Mouse (Mus musculus): Measurements from ENCODE around the gene Tpgs1. TPM values are rescaled to one million over a fixed set of nuclear protein-coding genes. Genes with fewer than 3 reads are reported as not detected.

The Tpgs1 gene
- polyA plus RNA-seq, 3 experiments from 2014 or later, result 15.9 to 25.7 (median 17.5) TPM

- ATAC-seq, result peak; percentile 30
These were observed 448 bp downstream of the Tpgs1 start for GRCm38 (mm10) chr10:79669576-79670057.

DNA sequence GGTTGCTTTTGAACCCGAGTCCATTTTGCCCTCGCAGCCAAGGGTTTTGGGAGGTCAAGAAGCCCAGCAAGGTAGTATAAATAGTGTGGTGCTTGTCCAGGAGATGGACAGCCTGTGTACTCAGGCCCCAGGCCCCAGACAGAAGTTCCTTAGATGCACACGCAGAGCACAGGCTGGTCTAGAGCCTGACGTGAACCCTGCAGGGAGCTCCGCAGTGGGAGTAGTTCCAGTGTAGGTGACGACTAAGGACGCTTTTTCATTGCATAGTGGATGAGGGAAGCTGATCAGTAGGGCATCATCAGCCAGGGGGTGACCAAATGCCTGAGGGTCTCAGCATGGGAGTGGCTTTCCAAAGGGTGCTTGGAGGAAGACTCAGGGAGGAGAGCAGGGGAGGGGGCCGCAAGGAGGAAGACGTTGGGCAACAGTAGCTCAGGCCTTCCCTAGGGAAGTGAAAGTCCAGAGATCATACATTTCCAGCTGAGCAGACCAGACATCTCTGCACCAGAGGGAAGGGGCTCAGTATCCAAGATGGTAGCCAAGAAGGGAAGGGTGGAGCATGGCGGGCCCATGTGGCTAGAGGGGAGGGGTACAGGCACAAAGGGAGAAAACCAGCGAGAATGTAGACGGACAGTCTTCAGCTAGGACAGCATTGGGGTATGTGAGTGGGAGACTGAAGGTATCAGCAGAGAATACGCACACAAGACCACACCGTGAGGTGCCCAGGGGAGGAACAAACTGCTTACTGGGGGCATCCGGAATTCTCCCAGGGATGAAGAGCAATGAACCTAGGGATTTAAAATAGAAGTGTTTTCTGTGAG lies 1.1 kb downstream of the Tpgs1 start:
- no peak for ATAC-seq

GRCm38 (mm10) chr10:79671396-79672087 lies 2.4 kb downstream of the Tpgs1 start:
- ATAC-seq, result no peak

- ATAC-seq, result no peak
These were observed 2.9 kb downstream of the Tpgs1 start for GRCm38 (mm10) chr10:79672088-79672455.

- no peak for ATAC-seq
These were observed 3.9 kb downstream of the Tpgs1 start for GRCm38 (mm10) chr10:79673054-79673453.

GRCm38 (mm10) chr10:79675346-79676035 lies 6.3 kb downstream of the Tpgs1 start:
- no peak for ATAC-seq

DNA sequence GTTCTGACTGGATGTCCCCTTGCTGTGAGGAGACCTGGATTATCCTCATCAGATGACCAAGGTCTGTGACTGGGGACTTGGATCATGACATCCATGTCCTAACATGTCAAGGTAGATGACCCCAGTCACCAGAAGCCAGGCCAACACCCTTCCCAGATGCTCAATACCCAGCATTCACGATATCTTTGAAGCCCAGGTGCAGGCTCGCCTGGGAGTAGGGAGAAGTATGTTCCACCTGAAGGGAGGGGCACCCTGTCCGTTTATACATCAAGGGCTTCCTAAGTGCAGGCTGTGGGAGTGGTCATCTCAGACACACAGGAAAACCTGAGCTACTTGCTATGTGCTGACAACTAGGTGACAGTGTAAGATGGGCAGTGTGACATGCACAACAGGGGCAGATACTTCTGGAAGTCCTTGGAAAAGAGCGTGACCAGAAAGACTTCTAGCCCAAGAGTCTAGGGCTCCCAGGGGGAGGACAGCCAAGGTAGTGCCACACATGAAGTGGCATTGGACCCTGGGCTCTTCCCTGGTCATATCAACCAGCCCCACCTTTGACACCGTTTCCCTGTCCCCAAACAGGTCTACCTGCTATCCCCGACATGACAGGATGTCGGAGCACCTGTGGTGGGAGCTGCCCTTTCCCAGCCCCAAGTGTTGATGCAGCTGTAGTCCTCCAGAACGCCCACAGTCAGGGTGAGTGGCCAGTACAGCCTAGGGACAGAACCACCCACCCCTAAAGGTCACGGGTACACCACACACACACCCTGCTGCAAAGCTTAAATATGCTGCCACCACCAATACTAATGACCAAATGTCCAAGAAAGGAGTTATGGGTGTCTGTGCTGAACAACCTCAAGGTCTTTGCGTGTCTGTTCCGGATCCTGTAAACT lies 11.7 kb downstream of the Tpgs1 start:
- ATAC-seq, result peak; percentile 7

DNA sequence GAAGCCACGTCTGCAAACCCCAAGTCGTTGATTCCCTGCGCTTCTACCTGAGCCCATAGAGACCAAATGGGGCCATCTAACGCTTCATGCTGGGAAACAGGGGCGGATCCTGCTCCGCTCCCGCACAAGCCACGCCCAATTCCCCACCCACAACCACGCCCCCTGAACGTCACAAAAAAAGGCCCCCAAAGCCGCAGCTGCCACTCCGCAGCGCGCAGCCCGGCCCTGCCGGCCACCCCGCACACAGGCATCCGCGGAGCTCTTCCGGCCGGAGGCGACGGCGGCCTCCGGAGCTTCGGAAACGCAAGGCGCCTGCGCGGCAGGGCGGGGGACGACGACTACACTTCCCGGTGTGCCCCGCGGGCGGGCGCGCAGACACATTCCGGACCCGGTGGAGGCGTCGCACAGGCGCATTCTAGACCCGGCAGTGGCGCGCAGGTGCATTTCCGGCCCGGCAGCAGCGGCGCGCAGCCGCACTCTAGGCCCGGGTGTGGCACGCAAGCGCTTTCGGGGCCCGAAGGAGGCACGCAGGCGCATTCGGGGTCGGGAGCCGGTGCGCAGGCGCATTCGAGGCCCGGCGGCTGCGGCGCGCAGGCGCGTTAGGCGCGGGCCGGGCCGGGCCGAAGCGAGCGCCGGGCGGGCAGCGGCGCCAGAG lies 12.5 kb downstream of the Tpgs1 start, which contains the start of gene Cdc34:
TSS of gene Cdc34 (plus strand) at position 605 of the 655 bp plus-strand sequence.
- ATAC-seq, result peak; percentile 89

- no peak for ATAC-seq
These were observed 13.4 kb downstream of the Tpgs1 start for GRCm38 (mm10) chr10:79682551-79682915.

DNA sequence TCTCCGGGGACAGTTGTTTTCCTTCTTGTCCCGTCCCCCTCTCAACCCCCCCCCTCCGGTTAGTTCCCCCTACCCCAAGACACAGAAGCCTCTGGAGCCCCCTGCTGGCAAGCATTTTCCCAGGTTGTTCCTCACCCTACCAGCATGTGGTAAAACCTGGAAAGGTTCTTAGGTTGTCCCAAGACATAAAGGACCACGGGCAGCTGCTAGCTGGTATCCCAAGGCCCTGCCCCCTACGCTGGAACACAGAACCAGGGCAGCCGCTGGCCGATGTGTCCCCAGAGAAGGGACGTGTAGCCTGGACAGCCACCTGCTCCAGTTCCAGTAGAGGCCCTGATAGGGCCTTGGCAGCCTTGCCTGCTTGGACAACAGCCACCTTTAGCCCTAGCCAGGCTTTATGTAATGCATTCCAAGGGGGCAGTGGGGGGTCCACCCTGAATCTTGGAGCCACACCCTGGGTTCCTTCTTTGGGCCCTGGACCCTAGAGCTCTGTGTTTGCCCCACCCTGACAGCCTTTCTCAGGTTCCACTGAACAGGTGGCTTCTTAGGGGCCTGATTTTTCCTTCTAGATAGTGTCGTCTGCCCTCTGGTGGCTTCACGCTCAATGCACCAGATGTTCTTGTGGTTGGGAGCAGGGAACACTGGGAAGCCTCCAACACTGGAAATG lies 13.9 kb downstream of the Tpgs1 start:
- ATAC-seq, result no peak

DNA sequence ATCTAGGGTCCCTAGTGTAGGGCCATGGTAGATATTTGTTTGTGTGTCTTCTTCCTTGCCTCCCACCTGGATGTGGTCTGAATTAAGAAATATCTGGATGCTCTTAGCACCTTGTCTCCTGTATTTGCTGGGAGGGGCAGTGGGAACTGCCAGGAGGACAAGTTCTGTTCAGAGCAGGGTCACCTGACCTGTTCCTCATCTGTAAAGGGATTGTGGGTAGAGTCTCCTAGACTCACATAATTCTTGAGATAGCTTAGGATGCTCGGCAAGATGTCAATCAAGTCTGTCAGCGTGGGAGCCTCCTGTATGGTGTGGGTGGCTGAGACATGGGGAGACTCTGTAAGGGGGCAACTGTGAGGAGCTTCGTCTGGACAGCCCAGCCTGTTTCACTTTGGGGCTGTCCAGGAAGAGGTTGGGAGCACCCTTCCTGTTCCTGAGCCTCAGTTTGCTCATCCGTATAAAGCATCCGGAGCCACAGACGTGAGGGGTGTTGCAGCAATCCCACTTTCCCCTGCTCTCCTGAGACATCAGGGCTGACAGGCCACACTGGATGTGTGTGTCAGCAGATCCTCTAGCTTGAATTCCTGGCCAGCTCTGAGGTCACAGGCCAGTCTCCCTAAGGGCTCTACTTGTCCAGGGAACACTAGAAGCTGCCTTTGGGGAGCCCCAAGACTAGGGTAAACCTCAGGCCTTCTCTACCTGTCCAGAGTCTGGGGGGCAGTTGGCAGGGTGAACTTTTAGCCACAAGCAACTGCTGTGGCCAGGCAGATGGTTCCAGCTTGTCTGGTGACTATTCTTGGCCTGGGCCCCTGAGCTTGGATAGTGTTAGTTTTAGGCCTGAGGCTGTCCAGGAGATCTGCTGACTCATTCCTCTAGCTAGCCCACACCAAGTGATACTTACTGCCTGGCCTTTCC lies 14.8 kb downstream of the Tpgs1 start:
- ATAC-seq, result no peak

DNA sequence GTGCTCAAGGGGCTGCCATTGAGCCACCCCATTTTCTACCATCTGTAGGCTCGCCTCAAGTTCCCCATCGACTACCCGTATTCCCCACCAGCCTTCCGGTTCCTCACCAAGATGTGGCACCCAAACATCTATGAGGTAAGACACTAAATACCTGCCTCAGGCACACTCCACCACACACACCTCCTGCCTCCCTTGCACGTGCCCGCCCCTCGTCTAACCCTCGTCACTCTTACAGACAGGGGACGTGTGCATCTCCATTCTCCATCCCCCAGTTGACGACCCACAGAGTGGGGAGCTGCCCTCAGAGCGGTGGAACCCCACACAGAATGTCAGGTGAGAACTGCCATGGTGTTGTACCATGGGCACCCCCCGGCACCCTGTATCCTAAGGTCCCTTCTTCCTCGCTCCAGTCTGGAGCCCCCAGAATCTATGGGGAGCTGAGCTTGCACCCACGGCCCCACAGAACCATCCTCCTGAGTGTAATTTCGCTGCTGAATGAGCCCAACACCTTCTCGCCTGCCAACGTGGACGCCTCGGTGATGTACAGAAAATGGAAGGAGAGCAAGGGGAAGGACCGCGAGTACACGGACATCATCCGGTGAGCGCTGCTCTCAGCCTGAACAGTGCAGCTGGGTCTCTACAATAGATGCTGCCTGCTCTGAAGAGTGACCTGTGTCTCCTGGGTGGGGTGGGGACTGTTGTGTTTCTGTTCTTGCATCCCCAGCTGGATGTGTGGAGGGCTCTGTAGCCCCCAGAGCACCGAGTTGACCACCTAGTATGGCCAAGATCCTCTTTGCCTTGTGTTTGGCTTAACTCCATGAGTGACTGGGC lies 15.8 kb downstream of the Tpgs1 start:
- no peak for ATAC-seq

GRCm38 (mm10) chr10:79686219-79686618 lies 17.1 kb downstream of the Tpgs1 start:
- no peak for ATAC-seq

- ATAC-seq, result no peak
These were observed 17.5 kb downstream of the Tpgs1 start for GRCm38 (mm10) chr10:79686691-79687090.

GRCm38 (mm10) chr10:79687513-79687912 lies 18.3 kb downstream of the Tpgs1 start:
- no peak for ATAC-seq

DNA sequence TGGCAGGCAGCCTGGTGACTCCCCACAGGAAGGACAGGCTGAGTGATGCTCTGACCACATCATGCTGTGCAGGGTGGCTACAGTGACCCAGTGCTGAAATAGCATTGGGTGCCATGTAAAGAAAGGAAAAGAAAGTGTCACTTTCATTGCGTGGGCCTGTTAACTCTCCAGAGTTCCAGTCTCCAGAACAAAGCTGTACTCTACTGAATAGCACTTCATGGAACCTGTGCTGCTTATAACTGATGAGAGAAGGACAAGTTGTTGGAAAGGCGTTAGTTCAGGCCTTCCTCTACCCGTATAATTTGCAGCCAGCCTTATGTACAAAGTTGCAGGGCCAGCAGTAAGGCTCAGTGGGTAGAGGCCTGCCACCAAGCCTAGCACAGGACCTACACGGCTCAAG lies 19.6 kb downstream of the Tpgs1 start, which contains the start of gene Gzmm:
TSS of gene Gzmm (plus strand) at position 301 of the 400 bp plus-strand sequence.
- no peak for ATAC-seq

DNA sequence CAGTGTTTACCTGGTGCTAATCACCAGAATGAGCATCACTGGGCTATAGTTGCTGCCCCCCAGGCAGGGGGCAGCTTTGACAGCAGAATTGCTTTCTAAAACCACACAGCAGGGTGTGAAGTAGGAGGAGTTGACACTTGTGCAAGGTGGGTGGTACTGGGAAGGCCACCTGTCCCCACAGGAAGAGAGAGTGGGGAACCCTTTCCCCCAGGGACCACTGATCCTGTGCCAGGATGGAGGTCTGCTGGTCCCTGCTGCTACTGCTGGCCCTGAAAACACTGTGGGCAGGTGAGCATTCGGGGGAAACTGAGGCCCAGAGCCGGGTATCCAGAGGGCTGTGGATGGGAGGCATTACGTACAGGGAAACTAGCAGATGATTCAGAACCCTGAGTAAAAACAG lies 20.0 kb downstream of the Tpgs1 start:
- no peak for ATAC-seq

- ATAC-seq, result no peak
These were observed 22.9 kb downstream of the Tpgs1 start for GRCm38 (mm10) chr10:79691986-79692548.

Measured in inflammation-experienced regulatory T-cells, adult 6 months (primary cell).